8 mouse cellular contexts compared by ENCODE assay signal in genomic region chr4:47056791-47057509, GRCm38 (mm10). TPM values are rescaled to one million over a fixed set of nuclear protein-coding genes. Genes with fewer than 3 reads are reported as not detected.
DNase-seq lines count a peak whose midpoint lies in the region; ATAC-seq and TF ChIP-seq lines count a peak whose summit lies in the region.

Gene Anks6 (minus strand): TSS chr4:47057427.

- peaks cover 6% of the 10 kb centered on the region for H3K4me1 ChIP-seq in cortical plate, adult 2 months (ENCODE audit: control insufficient read depth, insufficient read depth, low read length)
- H3K4me1 ChIP-seq in hindbrain, embryonic 15.5 days (replicated peaks) = peaks cover 20% of the 10 kb centered on the region

- peak within 1 kb of the TSS; percentile 57 for H3K27ac ChIP-seq in cortical plate, adult 2 months (ENCODE audit: insufficient read depth, low read length)
- H3K27ac ChIP-seq in hindbrain, embryonic 15.5 days (replicated peaks) = peak within 1 kb of the TSS; percentile 90

- H3K9me3 ChIP-seq in hindbrain, embryonic 15.5 days = no peaks in the 10 kb centered on the region

- peak; percentile 95 for TF ChIP-seq POLR2A in cortical plate, adult 2 months (IDR thresholded peaks at IDR 0.05; ENCODE audit: extremely low read depth, insufficient read depth, low read length)

- peak within 1 kb of the TSS; percentile 80 for H3K9ac ChIP-seq in hindbrain, embryonic 15.5 days

- H3K27me3 ChIP-seq in hindbrain, embryonic 15.5 days = no peaks in the 10 kb centered on the region

- H3K4me2 ChIP-seq in hindbrain, embryonic 15.5 days = peak within 1 kb of the TSS; percentile 70

- TF ChIP-seq CTCF in cortical plate, adult 2 months (IDR thresholded peaks at IDR 0.05; ENCODE audit: extremely low read depth, insufficient read depth, low read length) = no peak

- H3K4me3 ChIP-seq in cortical plate, adult 2 months (ENCODE audit: insufficient read depth, low read length) = peak within 1 kb of the TSS; percentile 78
- peak within 1 kb of the TSS; percentile 85 for H3K4me3 ChIP-seq in hindbrain, embryonic 15.5 days

- WGBS in hindbrain, embryonic 15.5 days = under 1% methylated on average over 86 of the region's 86 CpGs

- ATAC-seq in hindbrain, embryonic 15.5 days (ENCODE audit: low FRiP score, low read depth) = peak; percentile 91

- H3K36me3 ChIP-seq in hindbrain, embryonic 15.5 days = no peaks in the 10 kb centered on the region

- DNase-seq in adrenal gland, postnatal 10 days = peak; percentile 86
- DNase-seq in gastrocnemius, postnatal 10 days = peak; percentile 83
- peak; percentile 66 to 86 for DNase-seq in left cerebral cortex, adult 18-20 months (ENCODE audit: low spot score in 2 of 2)
- DNase-seq in lung, postnatal 25 days (ENCODE audit: low spot score) = peak; percentile 51
- peak; percentile 65 for DNase-seq in retina, postnatal 7 days (ENCODE audit: low read depth, low spot score)
- no peak for DNase-seq in B cell, adult 2 months

RNA-seq across cellular contexts. Expression of gene Anks6, which starts in this region (rescaled TPM):
- 1 to 10 TPM; 3.6 to 6.4 TPM for total RNA-seq in adrenal gland, postnatal 10 days (2021)
- polyA plus RNA-seq in cortical plate, adult 2 months (2012; rRNA removed) = 18.4 and 20.7 TPM in 2 replicates
- total RNA-seq in gastrocnemius, postnatal 10 days (2021) = 1 to 10 TPM; 4.7 to 7.1 TPM
- 3.7 and 5.1 TPM in 2 replicates for polyA plus RNA-seq in hindbrain, embryonic 15.5 days (2015; fragmentation: Nextera tagmentation; extraction: Ambion mirVana)
- total RNA-seq in left cerebral cortex, adult 18-20 months (2021) = 10 to 100 TPM; 18.5 to 19.6 TPM

Comparison
In these comparisons a context has a peak if more than half of its experiments do, and no peak if none do; other contexts are left out.
1. DNase-seq: peak in adrenal gland, postnatal 10 days (single experiment), gastrocnemius, postnatal 10 days (single experiment), left cerebral cortex, adult 18-20 months (2 of 2), lung, postnatal 25 days (single experiment) and retina, postnatal 7 days (single experiment); none in B cell, adult 2 months (0 of 2).